Mouse (Mus musculus) macrophage (primary cell): ENCODE results near the gene Cltc. TPM values are rescaled to one million over a fixed set of nuclear protein-coding genes. Genes with fewer than 3 reads are reported as not detected.

ENCODE experiments used
- H3K27ac ChIP-seq: fragments of 350-480 bp; formaldehyde crosslinking; 2 replicates; pipeline ENCODE4 v1.9.0; 2021
- H3K36me3 ChIP-seq: fragments of 350-480 bp; formaldehyde crosslinking; 2 replicates; pipeline ENCODE4 v1.9.0; 2021; ENCODE audit errors: inconsistent target
- H3K4me3 ChIP-seq: fragments of 350-480 bp; formaldehyde crosslinking; 2 replicates; pipeline ENCODE4 v1.9.0; 2021; ENCODE audit errors: inconsistent target
- H3K79me2 ChIP-seq: fragments of 350-480 bp; formaldehyde crosslinking; 2 replicates; pipeline ENCODE4 v1.9.0; 2021; ENCODE audit errors: inconsistent target
- WGBS: methylation state at CpG from one replicate; pipeline ENCODE4 v1.1.7; 2026; ENCODE audit warnings: inconsistent platforms; ENCODE audit not compliant: missing documents; 5-methylcytosine and 5-hydroxymethylcytosine counted together
- polyA plus RNA-seq: library from polyadenylated mRNA; stranded (reverse); fragments of 250-400 nt; gene quantifications from 3 replicates; pipeline ENCODE4 v1.2.4, GENCODE M21; 2018; ENCODE audit warnings: inconsistent platforms

The Cltc gene
- polyA plus RNA-seq, 1 experiment from 2014 or later: 483 TPM

- no peak overlapping the region for H3K27ac ChIP-seq
- H3K4me3 ChIP-seq: no peak overlapping the region
Observed at GRCm38 (mm10) chr11:86656849-86657567, 100.4 kb downstream of the Cltc start.

GRCm38 (mm10) chr11:86655671-86656070 lies 101.7 kb downstream of the Cltc start:
- Histone ChIP-seq H3K27ac (no peak overlapping the region), H3K36me3 (0 out of 2 replicates have a peak, but pooled peaks cover 10% of the 10 kb centered on the region), H3K79me2 (no peaks in the 10 kb centered on the region), H3K4me3 (no peak overlapping the region)
- whole genome bisulfite sequencing: 0% methylated on average over 1 of the region's 1 CpGs

More at GRCm38 (mm10) chr11:86656849-86657567, 100.4 kb downstream of the Cltc start:
- 80% methylated on average over 4 of the region's 4 CpGs for WGBS
- H3K36me3 ChIP-seq: 0 out of 2 replicates have a peak, but pooled peaks cover 14% of the 10 kb centered on the region
- no peaks in the 10 kb centered on the region for H3K79me2 ChIP-seq

- H3K4me3 ChIP-seq: no peak overlapping the region
- no peaks in the 10 kb centered on the region for H3K79me2 ChIP-seq
- 0 out of 2 replicates have a peak, but pooled peaks cover 3% of the 10 kb centered on the region for H3K36me3 ChIP-seq
- WGBS: 85% methylated on average over 4 of the region's 4 CpGs
- no peak overlapping the region for H3K27ac ChIP-seq
Observed at GRCm38 (mm10) chr11:86654096-86654495, 103.3 kb downstream of the Cltc start.

- Histone ChIP-seq H3K27ac (peak overlapping the region; percentile 62; the same call in 1 of the 2 replicates), H3K36me3 (no peaks in the 10 kb centered on the region), H3K4me3 (no peak overlapping the region), H3K79me2 (no peaks in the 10 kb centered on the region)
- 46% methylated on average over 3 of the region's 3 CpGs for WGBS
Observed at GRCm38 (mm10) chr11:86653446-86653845, 103.9 kb downstream of the Cltc start.

GRCm38 (mm10) chr11:86652578-86652979 lies 104.8 kb downstream of the Cltc start:
- Histone ChIP-seq H3K27ac (peak overlapping the region; percentile 62), H3K4me3 (no peak overlapping the region), H3K79me2 (no peaks in the 10 kb centered on the region), H3K36me3 (no peaks in the 10 kb centered on the region)
- 7% methylated on average over 3 of the region's 4 CpGs for WGBS

- Histone ChIP-seq H3K4me3 (no peak overlapping the region), H3K27ac (no peak overlapping the region), H3K79me2 (no peaks in the 10 kb centered on the region), H3K36me3 (no peaks in the 10 kb centered on the region)
- 100% methylated on average over 6 of the region's 6 CpGs for WGBS
Observed at GRCm38 (mm10) chr11:86650676-86651075, 106.7 kb downstream of the Cltc start.

- no peaks in the 10 kb centered on the region for H3K36me3 ChIP-seq
- H3K4me3 ChIP-seq: no peak overlapping the region
- 100% methylated on average over 1 of the region's 1 CpGs for WGBS
- no peaks in the 10 kb centered on the region for H3K79me2 ChIP-seq
- no peak overlapping the region for H3K27ac ChIP-seq
Observed at GRCm38 (mm10) chr11:86649542-86649941, 107.8 kb downstream of the Cltc start.

- no peak overlapping the region for H3K27ac ChIP-seq
- H3K79me2 ChIP-seq: no peaks in the 10 kb centered on the region
- H3K4me3 ChIP-seq: no peak overlapping the region
- peaks cover 6% of the 10 kb centered on the region; the same call in 1 of the 2 replicates for H3K36me3 ChIP-seq
- WGBS: 95% methylated on average over 15 of the region's 15 CpGs
Observed at GRCm38 (mm10) chr11:86647706-86648447, 109.5 kb downstream of the Cltc start.

GRCm38 (mm10) chr11:86646885-86647459 lies 110.4 kb downstream of the Cltc start:
- WGBS: 100% methylated on average over 3 of the region's 3 CpGs

GRCm38 (mm10) chr11:86646136-86646834 lies 111.1 kb downstream of the Cltc start:
- no peak overlapping the region for H3K4me3 ChIP-seq
- no peaks in the 10 kb centered on the region for H3K79me2 ChIP-seq
- 95% methylated on average over 7 of the region's 7 CpGs for WGBS
- no peak overlapping the region for H3K27ac ChIP-seq
- peaks cover 11% of the 10 kb centered on the region for H3K36me3 ChIP-seq

More at GRCm38 (mm10) chr11:86646885-86647459, 110.4 kb downstream of the Cltc start:
- no peak overlapping the region for H3K27ac ChIP-seq
- H3K79me2 ChIP-seq: no peaks in the 10 kb centered on the region
- no peak overlapping the region for H3K4me3 ChIP-seq
- peaks cover 11% of the 10 kb centered on the region for H3K36me3 ChIP-seq

- Histone ChIP-seq H3K4me3 (no peak overlapping the region), H3K79me2 (no peaks in the 10 kb centered on the region), H3K36me3 (peaks cover 11% of the 10 kb centered on the region), H3K27ac (no peak overlapping the region)
- 94% methylated on average over 4 of the region's 4 CpGs for WGBS
Observed at GRCm38 (mm10) chr11:86644553-86644952, 112.8 kb downstream of the Cltc start.
